Mouse (Mus musculus): ENCODE measurements around the gene Kazald1.

- TF ChIP-seq GATA1 (IDR thresholded peaks at IDR 0.05; ENCODE audit: borderline replicate concordance, low read length) (no peak), FLI1 (IDR thresholded peaks at IDR 0.05; ENCODE audit: low read length) (no peak)
Observed at GRCm38 (mm10) chr19:45105591-45105990, 30.6 kb downstream of the Kazald1 start.

Data from megakaryocyte, embryonic 14.5 days (primary cell).